Mouse (Mus musculus) heart, postnatal 0 days (tissue): ENCODE measurements around the gene Mcm8.

ENCODE experiments used
- CTCF ChIP-seq: IDR thresholded peaks from 2 replicates; pipeline ENCODE4 v1.5.1; 2016; ENCODE audit warnings: antibody characterized with exemption, control low read depth, low read depth
- EP300 ChIP-seq: IDR thresholded peaks from 2 replicates; pipeline ENCODE4 v1.6.1; 2016; ENCODE audit warnings: antibody characterized with exemption, low read depth

DNA sequence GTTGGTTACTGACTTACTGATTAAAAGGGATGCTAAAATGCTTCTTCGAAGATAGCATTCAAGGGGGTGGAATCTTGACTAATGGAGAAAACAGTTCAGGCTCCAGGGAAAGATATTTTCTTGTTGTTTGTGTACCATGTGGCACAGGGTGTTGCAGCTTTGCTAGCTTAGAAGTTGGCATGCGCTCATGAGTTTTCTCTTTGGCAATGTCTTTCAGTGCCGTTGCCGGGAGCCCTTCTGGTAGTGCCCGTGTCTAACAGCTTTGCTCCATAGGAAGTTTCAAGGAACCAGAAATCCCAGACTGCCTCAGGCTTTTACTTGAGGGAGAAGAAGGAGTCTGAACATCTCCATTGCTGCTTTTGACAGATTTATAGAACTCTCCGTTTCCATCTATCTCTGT, 33.2 kb downstream of the Mcm8 start:
- no peak for TF ChIP-seq CTCF
- no peak for TF ChIP-seq EP300
